Mouse (Mus musculus): ENCODE data around the gene Brd3.
"Not testable (repeated sequence)": the region's sequence is repeated elsewhere in the genome, so short reads cannot be mapped to it uniquely, and the experiment has no call there.

Brd3 gene

DNA sequence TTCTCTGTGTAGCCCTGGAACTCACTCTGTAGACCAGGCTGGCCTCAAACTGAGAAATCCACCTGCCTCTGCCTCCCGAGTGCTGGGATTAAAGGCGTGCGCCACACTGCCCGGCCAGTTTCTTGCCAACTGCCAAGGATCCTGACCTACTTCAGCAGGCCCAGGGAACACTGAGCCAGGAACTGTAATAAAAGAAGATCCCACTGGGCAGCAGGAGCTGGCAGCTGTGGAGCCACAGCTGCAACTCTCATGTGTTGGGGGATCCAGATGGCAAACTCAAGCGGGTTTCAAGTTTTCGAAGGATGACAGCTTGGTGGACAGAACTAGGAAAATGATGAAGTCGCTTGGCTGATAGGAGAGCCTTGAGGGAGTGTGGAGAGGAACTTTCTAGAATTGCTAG is 3.2 kb upstream of the Brd3 start:
- in situ Hi-C loops (cut with MboI) = no loop called here

DNA sequence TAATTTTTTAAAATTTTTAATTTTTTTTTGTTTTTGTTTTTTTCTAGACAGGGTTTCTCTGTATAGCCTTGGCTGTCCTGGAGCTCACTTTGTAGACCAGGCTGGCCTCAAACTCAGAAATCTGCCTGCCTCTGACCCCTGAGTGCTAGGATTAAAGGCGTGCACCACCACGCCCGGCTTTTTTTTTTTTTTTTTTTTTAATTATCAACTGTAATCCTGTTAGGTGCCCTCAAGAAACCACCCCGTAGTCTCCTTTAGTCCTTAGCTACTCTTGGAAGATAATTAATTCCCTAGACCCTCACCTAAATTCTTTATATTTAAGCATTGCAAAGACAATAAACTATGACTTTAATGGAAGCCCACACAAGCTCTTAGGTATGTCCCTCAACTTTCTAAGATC is 804 bp downstream of the Brd3 start:
- in situ Hi-C loops (cut with MboI) = not testable (repeated sequence)

DNA sequence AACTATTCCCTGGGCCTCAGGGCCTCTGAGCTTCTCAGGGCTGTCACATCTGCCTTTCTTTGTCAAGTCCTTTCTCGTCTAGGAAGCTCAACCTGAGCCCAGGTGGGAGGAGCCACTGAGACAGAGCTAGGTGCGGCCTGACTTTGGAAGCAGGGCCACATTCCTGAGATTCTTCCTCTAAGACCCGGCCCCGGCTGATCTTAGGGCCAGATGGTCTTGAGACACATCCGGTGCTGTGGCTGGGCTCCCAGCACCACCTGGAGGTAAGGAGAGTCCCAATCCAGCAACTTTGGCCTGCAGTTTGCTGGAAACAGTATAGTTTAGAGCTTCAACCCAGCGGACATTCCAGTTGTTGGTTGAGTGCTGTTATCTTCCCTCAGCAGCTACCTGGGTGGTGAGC is 1.9 kb downstream of the Brd3 start:
- in situ Hi-C loops (cut with MboI) = no loop called here

DNA sequence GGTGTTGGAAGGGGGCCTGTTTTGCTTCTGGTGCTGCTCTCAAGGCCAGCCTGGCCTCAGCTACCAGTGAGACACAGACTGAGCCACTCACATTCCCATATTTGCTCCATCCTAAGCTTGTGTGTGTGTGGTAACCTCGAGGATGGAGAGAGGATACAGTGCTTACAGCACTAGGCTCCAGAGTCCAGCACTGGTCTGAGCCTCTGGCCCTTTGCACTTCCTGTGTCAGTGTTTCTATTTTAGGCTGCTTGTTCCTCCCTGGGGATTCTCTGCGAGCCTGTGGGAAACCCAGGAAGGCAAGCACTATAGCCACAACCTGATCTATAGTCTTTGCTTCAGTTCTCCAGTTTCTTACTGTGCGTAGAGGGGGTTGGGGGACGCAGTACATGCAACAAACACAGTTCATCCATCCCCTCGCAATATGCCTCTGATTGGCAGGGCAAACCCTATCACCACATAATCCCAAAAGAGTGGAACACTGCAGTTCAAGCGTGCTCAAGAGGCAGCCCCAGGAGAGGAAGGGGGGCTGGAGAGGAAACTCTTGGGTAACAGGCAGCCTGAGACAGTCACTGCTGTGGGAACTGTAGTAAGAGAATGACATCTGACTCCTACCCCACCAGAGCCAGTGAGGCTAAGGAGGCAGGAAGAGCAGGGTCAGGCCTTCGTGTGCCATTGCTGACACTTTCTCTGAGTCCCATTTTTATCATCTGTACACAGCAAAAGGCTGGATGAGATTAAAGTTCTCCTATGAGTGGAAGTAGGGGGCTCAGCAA is 3.2 kb downstream of the Brd3 start:
- in situ Hi-C loops (cut with MboI) = no loop called here

DNA sequence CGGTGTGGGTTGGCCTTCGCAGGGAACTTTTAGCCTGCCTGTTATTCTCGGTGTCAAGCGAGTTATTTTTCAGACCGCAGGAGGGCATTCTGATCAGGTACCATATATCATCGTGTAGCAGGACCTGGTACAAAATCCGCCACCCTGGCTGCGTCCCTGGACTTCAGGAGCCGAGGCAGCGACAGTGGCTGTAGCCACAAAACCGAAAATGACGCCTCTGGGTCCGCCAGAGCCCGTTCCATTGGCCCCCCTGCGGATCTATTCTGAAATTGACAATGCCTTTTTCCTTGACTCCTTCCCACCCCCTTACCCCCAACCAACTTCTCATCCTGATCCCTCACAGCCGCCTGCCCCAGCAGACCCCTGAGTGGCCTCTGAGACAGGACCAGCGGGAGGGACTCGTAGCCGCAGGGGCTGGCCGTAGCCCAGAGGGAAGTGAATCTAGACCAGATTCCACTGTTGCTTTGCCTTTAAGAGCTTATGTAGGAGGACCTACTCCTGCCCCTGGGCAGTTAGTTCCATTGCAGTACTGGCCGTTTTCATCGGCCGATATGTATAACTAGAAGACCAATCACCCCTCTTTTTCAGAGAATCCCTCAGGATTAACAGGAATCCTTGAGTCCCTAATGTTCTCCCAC is 11.0 kb downstream of the Brd3 start:
- in situ Hi-C loops (cut with MboI) = loop anchor here (25.0 kb wide), 1 partner anchor 266 kb away; no protein-coding TSS in a partner anchor

DNA sequence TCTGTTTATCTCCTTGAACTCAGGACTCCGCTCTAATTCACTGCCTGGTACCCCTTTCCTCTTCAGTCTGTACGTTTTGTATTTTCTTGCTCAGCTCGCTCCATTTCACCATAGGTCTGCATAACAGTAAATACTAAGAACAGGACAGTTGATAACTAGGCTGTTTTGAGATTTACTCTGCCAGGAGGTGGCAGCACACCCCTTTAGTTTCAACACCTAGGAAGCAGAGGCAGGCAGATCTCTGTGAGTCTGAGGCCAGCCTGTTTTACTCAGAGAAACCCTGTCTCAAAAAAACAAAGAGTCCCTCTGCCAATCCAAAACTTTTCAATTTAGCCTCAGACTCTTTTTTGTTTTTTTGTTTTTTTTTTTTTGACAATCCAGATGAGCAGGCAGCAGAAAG is 13.5 kb downstream of the Brd3 start:
- in situ Hi-C loops (cut with MboI) = loop anchor here (25.0 kb wide), 1 partner anchor 268 kb away; no protein-coding TSS in a partner anchor

DNA sequence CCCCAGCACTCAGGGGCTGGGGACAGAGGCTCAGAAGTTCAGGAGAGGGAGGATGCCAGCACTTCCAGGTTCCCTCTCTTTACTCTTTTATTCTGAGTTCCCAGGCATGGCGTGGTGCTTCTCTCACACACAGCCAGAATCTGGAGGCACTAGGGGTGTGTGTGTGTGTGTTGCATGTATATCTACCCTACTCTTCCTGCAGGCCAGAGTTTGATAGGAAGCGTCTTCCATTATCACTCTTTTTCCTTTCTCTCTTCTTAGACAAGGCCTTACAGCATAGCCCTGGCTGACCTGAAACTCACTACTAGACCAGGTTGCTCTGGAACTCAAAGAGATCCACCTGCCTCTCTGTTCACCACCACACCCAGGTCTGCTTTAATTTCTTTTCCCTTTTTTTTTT is 16.5 kb downstream of the Brd3 start:
- in situ Hi-C loops (cut with MboI) = loop anchor here (25.0 kb wide), 1 partner anchor 271 kb away; no protein-coding TSS in a partner anchor

DNA sequence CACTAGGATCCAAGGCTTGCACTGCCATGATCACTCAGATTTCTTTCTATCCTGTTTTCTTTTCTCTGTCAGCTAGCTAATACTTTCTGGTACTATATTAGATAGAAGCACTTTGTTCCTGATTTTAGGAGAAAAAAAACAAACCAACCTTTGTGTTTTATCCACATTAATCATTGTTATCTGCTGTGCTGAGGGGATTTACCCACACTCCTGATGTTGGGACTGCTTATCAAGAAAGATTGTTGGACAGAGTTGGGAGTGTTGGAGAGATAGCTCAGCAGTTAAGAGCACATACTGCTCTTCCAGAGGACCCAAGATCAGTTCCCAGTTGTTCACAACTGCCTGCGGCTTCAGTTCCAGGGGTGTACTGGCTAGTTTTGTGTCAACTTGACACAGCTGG is 19.1 kb downstream of the Brd3 start:
- in situ Hi-C loops (cut with MboI) = loop anchor here (25.0 kb wide), 1 partner anchor 274 kb away; no protein-coding TSS in a partner anchor

DNA sequence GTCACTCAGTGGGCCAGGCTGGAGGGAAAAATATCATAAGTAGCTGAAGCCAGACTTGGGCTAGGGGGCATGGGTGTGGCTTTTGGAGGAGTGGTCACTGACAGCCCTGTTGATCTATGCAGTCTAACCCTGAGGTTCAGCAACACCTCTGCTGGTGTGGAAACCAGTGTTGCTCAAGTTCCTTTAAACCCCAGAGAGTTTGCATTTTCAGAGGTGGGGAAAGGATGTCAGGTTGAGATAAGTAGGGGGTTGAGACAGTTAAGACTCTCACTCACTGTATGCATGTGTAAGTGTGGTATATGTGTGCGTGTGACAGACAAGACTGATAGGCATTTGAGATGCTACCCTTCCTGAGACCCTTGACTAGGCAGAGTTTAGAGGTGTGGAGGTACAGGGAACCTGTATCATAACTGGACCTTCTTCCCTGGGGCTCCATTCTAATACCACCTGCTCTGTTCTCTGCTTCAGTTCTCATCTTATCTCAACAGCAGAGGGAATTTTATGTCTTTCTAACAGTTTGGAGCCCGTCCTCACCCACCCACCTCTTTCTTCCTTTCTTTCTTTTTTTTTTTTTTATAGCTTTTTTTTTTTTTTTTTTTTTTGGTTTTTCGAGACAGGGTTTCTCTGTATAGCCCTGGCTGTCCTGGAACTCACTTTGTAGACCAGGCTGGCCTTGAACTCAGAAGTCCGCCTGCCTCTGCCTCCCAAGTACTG is 20.0 kb downstream of the Brd3 start:
- in situ Hi-C loops (cut with MboI) = loop anchor here (25.0 kb wide), 1 partner anchor 275 kb away; no protein-coding TSS in a partner anchor

DNA sequence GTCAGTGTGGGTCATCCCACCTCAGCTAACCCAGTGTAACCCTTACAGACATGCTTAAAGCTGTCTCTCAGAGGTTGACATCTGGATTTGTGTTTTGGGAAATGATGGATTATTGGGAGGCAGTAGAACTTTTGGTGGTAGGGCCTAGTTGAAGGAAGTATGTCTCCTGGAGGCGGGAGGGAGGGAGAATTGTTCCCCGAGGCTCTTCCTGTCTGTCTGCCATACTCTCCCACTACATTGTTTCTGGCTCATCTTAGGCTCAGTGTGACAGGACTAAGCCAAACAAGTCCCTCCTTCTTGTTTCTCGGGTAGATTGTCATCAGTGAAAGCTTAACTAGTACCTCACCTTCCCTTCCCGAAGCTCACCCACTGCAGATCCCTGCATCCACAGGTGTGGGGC is 20.7 kb downstream of the Brd3 start:
- in situ Hi-C loops (cut with MboI) = loop anchor here (25.0 kb wide), 1 partner anchor 276 kb away; no protein-coding TSS in a partner anchor

DNA sequence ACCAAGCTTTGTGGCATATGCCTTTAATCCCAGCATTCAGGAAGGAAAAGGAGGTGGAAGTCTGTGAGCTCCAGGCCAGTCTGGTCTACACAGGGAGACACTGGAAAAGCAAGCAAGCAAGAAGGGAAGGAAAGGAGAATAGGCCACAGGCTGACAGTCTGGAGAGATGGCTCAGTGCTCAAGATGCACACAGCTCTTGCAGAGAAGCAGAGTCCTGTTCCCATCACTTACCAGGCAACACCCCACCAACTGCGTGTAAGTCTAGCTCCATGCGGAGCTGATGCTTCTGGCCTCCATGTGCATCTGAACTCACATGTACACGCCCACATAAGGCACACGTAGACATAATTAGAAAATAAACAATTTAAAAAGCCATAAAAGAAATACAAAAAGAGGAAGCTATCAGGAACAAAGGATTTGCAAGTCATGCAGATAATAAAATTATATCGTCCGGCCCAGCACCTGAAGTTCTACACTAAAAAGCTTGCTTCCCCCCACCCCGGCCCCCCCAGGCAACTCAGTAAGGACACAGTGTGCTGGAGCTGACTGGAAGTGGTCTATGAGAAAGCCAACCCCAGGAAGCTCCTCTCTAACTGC is 25.1 kb downstream of the Brd3 start:
- in situ Hi-C loops (cut with MboI) = loop anchor here (25.0 kb wide), 1 partner anchor 280 kb away; no protein-coding TSS in a partner anchor

DNA sequence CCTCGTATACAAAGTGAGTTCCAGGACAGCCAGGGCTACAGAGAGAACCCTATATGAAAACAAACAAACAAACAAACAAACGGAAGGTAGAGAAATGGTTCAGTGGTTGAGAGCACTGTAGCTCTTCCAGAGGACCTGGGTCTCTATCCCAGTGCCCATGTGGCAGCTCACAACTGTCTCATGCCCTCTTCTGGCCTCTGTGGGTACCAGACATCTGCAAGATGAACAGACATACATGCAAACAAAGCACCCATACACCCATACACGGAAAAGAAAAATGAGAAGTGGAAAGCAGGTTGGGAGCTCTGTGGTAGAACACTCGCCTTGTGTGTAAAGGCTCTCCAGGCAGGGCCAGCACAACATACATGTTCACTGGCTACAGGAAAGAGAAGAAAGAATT is 27.1 kb downstream of the Brd3 start:
- in situ Hi-C loops (cut with MboI) = loop anchor here (25.0 kb wide), 1 partner anchor 282 kb away; no protein-coding TSS in a partner anchor

DNA sequence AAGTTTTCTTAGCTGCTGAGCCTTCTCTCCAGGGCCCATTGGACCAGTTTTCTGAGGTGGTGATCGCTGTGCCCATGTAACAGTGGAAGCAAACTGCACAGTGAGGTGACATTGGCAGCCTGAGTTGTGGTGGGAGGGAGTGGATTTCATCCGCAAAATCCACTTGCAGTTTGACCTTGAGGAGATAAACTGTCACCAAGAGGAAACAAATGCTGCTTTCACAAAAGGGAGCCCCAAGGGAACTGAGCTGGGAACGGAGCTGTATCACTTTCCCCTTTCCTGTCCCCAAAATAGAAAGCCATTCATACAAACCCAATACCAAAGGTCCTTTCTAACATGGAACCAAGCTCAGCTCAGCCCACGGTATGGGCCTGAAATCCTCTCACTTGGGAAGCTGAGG is 27.6 kb downstream of the Brd3 start:
- in situ Hi-C loops (cut with MboI) = loop anchor here (25.0 kb wide), 1 partner anchor 282 kb away; no protein-coding TSS in a partner anchor

DNA sequence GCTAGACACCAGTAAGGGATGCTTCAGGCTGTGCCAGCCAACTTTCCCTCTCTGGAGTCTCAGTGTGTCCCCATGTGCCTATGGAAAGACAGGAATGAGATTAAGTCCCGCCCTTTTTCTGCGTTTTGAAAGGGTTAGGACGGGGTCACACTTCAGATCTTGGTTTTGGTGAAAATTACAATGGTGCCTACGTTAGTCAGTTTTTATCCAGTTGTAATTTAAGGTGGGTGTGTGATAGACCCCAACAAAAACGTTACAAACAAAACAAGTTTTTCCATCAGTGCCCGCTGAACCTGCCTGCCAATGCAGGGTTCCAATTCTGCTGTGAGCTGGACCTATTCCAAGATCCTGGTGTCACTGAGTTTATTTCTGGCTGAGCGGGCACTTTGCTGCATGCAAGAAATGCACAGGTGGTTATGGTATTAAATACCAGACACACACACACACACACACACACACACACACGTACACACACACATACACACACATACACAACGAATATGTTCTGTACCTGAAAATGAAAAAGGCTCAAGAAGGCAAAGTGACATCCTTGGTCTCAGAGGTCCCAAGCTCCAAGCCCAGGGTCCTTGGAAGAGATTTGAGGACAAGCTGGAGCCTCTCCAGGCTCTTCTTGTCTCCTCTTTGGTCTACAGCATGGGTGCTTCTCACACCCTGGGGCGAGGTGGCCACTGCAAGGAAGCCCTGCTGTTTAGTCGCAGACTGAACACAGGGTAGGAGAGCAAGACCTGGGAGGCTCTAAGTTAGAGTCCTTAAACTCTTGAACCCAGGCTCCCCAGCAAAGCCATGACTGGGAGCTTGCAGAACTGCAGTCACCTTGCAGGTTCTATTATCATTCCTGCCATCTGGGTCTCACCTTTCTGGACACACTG is 30.9 kb downstream of the Brd3 start:
- in situ Hi-C loops (cut with MboI) = loop anchor here (25.0 kb wide), 1 partner anchor 286 kb away; no protein-coding TSS in a partner anchor

DNA sequence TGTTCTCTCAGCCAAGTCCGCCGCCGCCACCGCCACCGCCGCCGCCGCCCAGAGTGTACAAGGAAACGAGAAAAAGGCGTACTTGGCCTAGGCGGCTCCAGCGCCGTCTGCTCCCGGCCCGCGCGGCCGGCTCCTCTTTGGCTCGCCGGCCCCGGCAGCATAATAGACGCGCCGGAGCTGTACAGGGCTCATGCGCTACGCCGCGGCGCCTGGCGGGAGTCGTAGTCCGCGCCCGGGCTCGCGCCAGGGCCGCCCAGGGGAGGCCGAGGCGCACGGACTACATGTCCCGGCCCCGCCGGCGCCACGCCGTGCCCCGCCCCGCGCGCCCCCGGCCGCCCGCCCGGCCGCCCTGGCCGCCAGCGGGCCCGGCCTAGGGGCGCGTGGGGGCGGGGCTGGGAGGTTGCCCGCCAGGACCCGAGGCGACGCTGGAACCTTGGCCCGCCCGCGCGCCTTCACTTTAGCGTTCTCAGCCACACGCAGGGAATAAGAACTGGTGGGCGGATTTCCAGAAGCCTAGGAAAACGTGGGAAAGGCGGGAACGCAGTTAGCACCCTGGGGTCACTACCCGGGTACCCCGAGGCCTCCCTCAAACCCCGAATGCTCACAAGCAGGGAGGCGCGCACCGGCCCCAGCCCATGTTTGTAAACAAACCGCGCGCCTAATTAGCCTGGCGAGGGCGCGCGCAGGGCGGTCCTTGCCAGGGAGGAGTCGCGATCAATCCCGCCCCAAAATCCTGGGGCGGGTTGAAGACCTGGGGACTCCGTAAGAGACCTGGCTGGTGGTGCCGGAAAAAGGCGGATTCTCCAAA is 31.8 kb downstream of the Brd3 start:
- in situ Hi-C loops (cut with MboI) = loop anchor here (25.0 kb wide), 1 partner anchor 287 kb away; no protein-coding TSS in a partner anchor

DNA sequence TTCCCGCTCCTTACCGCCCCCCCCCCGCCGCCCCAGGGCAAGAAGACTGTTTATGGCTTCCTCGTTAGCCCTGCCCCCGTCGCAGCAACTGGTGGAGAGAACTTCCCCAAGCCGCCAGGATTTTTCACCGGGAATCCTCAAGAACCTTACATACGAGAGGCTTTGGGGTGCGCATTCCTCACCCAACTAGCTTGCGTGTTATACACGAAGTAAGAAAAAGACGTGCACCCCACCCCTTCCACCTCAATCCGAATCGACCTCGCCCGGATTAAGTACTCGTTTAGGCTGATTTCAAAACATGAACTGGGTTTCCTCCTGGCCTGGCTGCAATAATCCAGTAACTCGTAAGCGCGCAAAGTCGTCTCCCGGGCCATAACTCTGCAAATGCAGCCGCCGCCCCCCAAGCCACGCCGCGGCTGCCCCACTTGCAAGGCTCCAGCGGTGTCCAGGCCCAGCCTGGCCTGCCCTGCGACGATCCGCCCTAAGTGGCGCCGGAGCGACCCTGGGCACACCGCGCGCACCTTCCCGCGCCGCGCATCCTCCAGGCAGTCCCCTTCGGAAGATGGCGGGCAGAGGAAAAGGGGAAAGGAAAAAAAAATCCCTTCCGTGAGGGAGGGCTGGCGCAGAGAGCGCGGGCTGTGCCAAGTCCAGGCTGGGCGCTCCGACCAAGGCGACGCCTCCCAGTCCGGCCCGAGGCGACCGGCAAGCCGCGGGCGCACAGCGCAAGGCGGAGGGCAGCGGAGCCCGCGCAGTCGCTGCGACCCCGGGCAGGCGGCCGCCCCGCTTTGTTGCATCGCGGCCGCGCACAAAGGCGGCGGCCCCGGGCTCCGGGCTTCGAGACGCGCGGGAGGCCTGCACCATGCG is 32.6 kb downstream of the Brd3 start:
- in situ Hi-C loops (cut with MboI) = loop anchor here (25.0 kb wide), 1 partner anchor 287 kb away; no protein-coding TSS in a partner anchor

DNA sequence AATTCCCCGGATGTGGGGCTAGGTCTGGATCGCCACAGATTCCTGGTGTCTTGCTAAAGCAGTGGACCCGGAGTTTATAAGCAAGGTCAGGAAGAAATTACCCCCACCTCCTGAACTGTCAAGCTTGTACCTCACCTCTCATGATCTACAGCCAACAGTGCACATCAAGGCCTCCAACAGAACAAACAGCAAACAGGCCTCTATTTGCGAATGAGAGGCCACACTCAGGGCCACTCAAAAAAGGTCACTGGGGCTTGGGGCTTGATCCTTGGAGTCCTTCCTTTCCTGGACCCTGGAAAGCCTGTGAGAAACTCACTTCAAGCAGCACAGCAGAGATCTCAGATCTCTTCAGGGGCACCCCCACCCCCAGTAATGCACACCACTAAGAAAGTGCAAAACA is 33.6 kb downstream of the Brd3 start:
- in situ Hi-C loops (cut with MboI) = no loop called here

DNA sequence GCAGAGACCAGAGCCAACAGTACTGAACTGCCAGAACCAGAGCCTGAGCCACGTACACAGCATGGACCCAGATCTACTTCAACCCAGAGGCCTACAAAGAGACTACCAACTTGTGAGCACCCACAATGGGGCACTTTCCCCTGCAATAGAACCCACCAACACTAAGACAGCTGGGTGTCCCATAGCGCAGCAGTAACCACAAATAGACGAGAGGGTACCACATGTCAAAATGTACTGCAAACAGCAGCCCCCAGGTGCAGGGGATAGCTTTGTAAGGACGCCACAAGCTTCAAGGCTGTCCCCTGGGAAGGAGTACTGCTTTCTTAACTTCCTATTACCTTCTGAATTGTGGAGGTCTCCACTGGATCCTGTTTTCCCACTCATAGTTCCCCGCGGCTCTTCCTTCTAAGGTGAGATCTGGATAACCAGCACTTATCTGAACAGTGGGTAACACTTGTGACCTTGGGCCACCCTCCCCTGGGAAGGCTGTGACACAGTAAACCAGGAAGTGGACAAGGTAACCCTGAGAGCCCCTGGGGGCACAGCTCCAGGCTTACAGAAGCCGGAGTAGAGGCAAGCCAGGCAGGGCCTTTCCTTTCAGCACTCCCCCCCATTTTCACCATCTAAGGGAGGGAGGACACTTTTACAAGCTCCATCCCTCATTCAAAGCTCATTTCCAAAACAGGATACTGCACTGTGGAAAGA is 34.2 kb downstream of the Brd3 start:
- in situ Hi-C loops (cut with MboI) = no loop called here

All from mature B cell (primary cell).